Mouse (Mus musculus): ENCODE measurements around the gene Tsnaxip1.

GRCm38 (mm10) chr8:105811543-105811942, 16.0 kb upstream of the Tsnaxip1 start:
- no peak for TF ChIP-seq POLR2A (IDR thresholded peaks at IDR 0.05; ENCODE audit: borderline replicate concordance, extremely low read depth, insufficient read depth, insufficient read length, poor library complexity, severe bottlenecking)
- TF ChIP-seq CTCF (IDR thresholded peaks at IDR 0.05; ENCODE audit: borderline replicate concordance, extremely low read depth, insufficient read depth, insufficient read length): no peak
